Mouse (Mus musculus) MN1 (cell line): ENCODE measurements at regions not wholly inside any gene's neighbourhood (a gene's known extent, or its start where the extent isn't known, plus 50 kb on each side); places are given as distances from the start of the nearest gene placed in this dataset.

ENCODE experiments used
- DNase-seq: peaks from one replicate; pipeline ENCODE4 v3.0.0-alpha.2; 2016; ENCODE audit warnings: low spot score

DNA sequence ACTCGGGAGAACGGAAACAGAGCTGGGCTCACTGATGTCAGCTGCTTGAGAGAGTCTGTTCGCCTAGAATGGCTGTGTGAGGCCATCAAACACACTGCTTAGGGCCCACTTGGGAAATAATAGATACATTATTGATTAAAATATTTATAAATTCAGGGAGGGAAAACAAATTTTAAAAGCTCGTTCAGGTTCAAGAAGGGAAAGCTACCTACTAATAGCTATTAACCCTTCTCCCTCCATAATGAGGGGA lies 393.0 kb upstream of the Tenm3 start:
- DNase-seq: no peak

DNA sequence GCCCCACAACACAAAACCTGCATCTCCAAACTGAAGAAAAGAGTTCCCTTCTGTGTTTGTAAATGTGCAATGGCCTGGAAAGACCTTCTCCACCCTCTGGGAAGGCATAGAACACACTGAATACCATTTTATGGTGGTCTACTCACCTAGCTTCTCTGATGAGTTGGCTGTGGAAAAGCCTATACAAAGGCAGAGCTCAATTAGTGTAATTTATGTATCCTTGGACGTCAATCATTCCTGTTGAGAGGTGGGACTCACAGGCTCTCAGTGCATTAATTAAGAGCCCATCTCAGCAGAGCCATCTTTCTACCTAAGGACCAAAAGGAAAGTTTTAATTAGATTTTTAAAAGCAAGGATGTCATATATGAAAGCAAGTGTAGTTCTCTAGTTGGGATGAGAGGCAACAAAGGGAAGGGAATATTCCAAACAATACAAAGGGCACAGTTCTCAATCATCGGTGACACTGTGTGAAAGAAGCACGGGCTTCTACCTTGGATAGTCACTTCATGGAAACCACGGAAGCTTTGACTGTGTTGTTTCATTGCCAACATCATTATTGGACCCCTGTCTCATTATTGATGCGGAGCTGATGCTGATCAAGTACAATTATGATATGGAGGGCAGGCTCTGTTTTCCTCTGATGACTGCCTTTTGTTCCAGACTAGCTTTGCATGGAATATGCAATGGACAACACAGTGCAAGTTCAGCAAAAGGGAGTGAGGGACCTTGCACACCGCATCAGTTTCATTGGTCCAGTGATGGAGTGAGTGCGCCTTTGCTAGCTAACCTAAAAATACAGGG lies 392.5 kb upstream of the Tenm3 start:
- DNase-seq: no peak

DNA sequence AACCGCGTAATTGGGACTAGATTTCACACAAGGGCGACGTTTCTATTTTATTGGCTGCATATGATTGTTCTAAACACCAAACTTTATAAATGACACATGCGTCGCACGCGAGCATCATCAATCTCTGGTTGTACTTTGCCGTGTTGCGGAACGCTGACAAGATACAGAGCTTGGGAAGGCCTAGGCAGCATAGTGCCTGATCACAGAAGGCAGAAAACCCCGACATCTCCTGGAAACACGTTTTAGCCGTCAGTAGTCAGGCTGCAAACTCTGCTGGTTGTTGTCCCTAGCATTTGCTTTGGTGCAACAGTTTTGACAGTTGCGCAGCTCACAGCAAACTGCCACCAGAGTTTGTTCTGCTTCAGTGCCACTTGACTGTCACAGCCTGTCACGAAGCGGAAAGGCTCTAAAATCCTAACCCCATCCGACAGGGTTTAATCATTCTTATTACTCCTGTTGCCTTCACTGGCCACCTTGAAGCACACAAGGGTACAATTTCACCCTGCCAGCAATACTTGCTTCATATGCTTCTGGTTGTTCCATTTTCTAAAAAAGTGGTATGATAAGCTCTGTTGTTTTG lies 380.2 kb upstream of the Tenm3 start:
- DNase-seq: no peak

DNA sequence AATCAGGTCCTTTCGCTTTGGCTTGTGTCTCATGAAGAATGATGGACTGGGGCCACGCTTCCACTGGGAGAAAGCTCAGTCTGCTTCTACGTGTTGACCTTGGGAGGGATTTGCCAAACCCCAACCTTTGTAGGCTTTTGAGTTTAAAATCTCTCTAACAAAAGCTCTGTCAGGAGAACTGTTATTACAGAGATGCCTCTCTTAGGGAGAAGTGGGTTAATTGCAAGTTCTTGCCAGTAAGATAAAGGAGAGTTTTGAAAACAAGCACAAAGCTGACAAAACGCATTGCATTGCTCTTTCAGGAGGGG lies 351.5 kb upstream of the Tenm3 start:
- no peak for DNase-seq

DNA sequence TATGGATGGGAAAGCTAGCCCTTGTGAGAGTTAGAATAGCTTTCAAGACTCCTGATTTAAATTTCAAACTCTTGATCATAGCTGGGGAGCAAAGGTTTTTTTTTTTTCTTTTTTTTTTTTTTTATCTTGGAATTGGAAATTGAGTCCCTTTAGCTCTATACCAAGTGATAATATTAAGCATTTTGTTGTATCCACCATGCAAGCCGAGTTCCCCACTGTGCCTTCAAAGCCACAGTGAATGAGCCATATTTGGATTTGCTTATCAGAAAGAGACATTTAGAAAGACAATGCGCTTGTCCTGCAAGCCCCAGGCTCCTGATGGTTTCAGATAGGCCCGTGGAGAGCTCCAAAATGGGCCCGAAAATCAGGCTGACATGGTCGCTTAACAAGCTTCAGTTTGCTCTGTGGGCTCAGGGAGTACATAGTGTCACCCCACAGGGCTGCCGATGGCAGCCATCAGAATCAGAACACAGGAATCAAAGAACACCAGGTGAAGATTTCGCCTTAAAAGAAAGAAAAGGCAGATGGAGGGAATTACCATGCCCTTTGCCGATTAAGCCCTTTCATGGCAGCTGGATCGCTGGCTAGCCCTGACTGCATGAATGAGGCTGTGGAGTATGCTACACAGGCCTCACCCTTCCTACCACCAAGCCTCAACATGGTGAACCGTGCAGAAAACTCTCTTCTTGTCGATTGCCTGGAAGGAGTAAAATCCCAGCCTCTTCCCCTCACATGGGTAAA lies 351.0 kb upstream of the Tenm3 start:
- DNase-seq: no peak

DNA sequence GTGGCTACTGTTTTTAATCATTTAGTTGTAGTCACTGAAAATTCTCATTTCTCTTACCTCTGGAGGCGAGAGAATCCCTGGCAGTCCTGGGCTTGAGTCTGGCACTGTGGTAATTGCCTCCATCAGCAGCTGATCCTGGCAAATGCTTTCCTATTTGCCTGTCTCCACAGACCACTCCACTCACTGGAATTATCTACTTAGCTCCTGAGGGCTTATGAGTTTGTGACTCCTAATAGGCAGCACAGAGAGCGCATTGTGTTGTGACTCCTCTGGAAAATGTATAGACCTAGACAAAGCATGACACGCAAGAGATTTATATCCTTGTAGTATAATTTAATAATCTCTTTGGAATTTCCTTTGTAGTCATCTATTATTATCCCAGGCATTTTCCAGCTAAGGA lies 343.1 kb upstream of the Tenm3 start:
- DNase-seq: peak; percentile 76

DNA sequence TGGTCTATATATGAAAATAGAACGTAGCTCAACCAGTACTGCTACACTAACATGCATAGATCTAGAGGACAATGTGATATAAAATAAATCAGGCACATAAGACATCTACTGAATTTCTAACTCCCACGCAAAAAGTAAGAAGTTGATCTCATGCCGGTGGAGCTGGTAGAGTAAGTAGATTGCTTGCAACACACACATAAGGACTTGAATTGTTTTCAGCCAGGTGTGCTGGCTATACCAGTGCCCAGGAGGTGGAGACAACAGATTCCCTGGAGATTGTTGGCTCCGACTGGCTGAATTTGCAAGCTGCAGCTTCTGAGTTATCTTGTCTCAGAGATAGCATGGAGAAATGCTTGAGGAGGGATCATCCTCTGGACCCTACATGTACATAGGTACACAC lies 331.6 kb upstream of the Tenm3 start:
- no peak for DNase-seq

DNA sequence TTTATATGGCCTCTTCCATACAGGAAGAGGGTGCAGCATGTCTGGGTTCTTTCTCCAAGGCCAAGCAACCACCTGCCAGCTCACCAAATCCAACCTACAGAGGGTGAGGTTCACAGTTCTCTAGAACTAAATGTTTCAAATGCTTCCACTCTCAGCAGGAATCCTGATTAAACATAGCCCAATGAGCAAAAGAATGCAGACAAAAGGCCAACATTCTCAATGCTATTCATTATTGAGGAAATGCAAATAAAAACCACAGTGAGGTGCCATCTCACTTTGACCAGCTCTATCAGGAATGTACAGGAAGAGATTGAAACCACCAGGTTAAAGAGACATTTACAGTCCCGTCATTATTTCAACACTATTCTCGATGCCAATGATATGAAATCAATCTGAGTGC lies 331.2 kb upstream of the Tenm3 start:
- no peak for DNase-seq

DNA sequence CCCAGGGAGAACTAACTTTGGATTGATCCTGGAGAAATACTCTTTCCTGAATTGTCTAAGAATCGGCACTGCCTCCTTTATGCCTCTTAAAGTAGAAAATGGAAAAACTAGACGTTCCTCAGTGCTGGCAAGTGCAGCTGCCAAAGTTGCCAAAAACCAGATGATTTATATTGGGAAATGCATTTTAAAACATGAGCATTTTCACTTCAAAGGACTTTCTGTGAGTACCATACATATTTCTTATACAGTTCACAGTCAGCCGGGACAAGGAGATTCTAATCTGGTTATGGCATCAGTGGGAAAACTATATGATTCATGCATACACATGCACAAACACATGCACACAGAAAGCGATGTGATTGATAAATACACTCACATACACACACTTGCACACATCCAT lies 315.6 kb upstream of the Tenm3 start:
- DNase-seq: no peak

DNA sequence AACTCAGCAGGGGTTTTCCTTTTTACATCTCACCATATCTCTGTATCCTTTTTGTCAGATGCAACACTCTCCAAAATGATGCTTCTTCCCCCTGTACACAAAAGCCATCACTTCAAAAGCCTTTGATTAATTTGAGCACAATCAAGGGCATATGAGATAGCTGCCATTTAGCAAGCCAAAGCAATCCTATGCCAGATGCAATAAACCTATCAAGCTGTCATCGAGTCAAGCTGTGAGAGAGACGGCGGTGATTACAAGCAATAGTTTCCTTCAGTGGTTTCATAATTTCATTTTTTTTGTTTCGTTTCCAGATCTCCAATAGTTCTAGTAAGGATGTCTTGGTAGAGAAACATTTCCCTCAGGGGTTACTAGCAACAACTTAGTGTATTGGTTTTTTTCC lies 314.4 kb upstream of the Tenm3 start:
- DNase-seq: no peak

DNA sequence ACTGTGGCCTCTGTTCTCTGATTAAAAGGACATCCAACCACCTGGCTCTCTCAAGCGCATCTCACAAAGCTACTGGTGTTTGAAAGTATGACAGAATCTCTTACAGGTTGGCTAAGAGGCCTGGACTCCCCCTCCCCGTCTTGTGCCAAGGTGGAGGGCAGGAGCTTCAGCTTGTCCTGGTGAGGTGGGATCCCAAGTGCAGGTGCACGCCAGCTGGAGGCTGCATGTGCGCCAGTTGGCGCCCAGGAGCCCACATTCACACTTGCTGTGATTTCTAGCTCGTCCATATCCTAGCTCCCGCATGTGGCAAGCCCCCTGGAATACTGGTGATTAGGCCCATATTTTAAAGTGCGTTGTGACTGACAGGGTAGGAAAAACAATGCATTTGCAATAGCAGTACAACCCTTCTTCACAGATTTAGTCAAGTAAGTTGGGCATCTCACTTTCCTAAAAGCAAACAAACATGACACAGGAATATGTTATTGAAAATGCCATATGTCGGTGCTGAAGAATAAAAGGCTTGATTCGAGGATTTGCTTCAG lies 292.8 kb upstream of the Tenm3 start:
- DNase-seq: no peak

DNA sequence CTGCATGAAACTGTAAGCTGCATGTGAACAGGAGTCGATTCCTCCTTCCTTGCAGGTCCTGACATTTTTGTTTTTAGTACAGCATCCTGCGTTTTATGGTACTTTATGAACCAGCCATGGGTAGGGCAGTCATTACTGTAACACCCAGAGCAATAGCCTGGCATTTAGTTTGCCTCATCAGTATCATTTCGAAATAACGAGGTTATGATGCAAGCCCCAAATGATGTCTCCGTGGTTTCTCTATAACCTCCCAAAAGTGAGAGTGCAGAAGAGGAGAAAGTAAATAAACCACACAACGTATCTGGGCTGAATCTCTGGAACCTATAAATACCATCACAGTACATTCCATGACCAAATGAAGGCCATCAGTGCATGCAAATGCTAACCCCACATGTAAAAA lies 265.3 kb upstream of the Tenm3 start:
- no peak for DNase-seq

DNA sequence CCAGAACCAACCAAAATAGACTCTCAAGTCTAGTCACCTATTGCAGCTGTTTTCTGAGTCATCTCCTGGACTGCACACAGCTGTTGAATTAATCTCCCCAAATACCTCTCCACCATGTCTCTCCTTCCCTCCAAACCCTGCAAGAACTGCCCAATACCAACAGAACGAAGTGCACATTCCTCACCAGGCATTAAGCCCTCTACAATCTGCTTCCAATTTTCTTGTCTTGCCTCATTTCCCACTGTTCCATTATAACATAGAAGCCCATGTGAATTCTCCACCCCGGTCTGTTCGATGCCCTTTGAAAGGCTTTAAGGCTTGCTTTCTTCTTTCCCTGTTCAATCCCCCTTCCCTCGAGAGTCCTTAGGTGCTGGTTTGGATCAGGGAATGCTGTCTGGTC lies 264.9 kb upstream of the Tenm3 start:
- DNase-seq: no peak

DNA sequence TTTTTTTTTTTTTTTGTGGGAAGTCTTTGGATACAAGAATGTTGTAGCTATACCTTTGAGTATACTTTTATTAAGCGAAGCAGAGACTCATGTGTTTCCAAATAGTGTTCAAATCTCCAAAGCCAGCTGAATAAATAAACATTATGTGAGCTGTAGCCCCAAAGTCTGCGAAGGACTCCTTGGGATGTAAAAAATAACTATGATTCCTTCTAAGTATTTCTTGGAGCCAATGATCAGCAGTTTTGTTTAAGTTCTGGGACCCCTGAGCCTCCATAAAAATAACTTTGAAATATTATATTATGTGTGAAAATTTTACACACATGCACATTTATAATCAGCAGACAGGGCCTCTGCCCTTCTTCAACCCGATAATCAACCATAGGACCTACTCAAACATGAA lies 262.8 kb upstream of the Tenm3 start:
- no peak for DNase-seq

DNA sequence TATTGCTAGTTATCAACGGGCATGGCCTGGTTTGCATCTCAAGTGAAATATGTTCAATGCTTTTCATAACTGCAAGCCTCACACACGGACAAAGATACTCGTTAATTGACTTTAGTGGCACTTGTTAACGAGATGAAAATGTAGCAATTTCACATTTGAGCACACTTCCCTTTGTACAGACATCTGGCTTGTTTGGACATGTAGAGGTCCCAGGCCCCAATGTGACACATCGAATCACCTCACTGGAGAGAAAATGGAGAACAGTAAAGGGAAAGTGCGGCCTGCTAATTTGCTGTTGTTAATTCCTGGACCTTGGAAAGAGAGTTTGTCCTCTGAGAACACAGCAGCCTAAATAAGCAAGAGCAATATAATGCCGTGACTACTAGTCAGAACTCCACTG lies 257.4 kb upstream of the Tenm3 start:
- no peak for DNase-seq

DNA sequence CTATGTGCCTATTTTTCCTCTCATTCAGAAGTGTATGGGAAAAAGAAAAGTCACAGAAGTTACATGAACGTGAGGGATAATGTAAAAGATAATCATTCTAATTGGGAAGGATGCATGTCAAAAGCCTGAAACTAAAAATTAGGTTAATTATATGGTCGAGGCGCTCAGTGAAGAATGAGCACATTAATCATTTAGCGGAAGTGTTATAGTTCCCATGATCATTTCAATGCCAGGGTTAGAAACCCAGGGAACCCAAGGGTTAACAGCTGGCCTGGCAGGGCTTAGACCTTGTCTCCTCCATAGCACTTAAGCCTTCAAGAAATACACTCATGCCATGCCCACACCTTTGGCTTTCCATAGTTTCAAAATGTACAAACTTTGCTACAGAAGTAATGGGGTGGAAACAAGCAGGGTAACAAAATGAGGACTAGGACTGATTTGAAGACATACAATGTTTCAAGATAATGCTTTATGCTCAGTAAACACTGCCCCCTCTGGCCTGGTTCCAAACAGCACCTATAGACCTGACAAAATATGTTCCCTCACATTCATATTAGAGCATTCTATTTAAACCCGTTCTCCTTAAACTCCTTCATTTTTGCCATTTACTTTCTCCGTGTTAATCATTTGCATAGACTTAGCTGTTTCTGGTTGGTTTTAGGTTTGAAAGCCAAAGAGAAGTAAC lies 240.6 kb upstream of the Tenm3 start:
- DNase-seq: no peak

DNA sequence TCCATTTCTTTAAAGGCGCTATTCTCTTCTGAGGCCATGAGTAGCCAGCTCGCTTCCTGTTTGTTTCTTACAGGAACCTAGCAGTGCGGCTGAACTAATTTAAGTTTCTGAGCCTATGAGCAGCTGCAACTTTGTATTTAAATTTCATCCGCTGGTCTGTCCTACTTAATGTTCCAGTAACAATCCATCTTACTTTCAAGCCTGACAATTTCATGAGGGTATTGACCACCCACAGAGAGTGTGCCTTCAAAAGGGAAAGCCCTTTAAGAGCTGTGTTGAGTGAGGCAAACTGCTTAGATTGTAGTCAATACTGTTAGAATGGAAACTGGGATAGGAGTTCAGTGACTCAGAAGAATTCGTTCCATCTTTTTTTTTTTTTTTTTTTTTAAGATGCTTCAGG lies 225.7 kb upstream of the Tenm3 start:
- DNase-seq: no peak

DNA sequence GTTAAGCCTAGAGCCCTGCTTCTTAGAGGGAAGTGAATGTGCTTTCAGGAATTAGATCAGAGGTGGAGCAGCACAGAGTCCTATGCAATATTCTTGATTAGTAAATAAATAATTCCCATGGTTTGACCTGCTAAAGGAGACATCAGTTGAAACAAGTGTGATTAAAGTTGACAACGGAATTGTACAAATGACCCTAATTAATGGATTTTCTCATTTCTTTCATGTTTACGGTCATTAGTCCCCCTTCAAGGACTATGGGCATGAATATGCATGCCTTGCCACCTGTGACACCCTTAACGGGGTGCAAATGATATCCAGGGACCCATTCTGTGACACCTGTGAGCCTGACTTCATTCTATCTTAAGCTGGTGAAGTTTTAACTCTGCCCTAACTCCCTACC lies 219.5 kb upstream of the Tenm3 start:
- no peak for DNase-seq

DNA sequence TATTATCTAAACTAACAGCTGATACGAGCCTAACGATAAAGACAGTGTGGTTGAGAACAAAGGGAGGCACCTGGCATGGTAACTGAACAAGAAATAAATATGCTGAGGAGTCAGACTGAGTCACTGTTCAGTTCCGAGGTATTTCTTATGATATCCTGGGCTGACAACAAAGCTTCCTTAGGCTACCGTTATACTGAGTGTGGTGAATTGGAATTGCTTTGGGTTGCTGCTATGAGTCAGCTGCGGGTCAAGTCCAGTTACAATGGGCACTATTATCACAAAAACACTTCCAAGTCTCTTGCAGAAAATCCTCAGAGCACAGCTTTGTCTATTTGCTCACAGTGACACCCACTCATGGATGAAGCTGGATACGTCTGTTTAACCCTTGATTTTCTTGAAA lies 199.5 kb upstream of the Tenm3 start:
- DNase-seq: no peak

DNA sequence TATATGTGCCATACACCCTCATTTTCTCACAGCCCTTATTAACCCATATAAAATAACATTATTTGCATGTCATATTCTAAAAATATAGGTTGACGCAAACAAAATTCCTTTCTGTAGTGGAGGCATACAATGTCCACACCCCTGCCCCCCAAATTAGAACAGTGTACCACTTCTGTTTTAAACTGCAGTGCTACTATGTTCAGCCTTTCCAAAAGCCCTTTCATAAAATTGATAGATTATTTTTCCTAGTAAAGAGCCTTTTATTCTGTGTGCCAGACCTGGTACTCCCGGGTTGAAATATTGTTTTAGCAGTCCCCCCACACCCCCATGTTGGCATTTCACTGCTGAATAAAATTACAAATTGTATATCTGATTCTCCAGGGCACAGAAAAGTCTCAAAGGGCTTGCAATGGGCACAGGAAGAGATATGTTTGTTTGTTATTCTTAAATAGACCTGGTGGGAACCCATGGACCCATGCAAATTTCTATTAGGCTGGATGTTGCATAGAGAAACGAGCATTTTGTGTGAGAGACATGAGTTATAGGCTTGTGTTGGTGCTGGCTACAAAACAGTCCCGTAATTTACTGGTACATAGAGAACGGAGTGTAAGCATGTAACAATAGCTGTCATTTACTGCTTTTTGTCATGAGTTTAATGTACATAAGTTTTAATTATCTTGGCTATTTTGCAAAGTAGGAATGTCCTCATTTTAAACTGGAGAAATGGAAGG lies 192.4 kb upstream of the Tenm3 start:
- no peak for DNase-seq

DNA sequence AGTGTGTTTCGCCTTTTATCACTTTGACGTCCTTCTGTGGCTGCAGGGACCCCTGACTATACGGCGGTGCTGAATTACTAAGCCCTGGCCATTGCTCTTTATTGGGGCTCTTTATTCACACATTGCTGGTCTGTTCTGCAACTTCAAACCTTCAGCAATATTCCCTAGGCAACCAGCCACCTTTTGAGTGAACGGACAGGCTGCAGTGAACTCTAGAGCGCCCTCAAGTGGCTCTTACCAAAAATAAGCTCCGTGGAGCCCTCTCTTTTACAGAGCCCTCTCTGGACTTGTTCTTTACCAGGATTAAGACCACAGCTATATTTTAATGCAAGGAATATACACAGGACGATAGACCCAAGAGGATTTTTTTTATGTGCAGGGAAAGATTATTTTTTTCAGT lies 191.8 kb upstream of the Tenm3 start:
- no peak for DNase-seq

DNA sequence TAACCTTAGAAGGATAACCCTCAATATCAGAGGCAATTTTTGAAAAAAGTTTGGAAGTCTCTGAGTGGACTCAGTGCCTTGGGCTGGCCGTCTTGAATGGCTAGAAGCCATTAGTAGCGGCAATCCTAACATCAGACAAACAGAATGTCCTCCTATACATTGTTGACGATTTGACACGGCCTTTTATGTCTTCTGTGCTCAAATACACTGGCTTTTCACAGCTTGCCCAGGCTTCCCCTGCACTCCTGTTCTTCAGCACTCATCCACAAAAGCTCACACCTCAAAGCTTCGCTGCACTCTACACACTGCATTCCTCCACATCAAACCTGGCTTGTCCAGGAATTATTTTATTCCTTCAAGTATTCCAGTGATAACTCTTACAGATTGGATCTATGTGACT lies 186.5 kb upstream of the Tenm3 start:
- DNase-seq: no peak
